Mouse (Mus musculus) spleen, adult 2 months (tissue): ENCODE data around the gene Reg3g. TPM values are rescaled to one million over a fixed set of nuclear protein-coding genes. Genes with fewer than 3 reads are reported as not detected.

Experiments used
- DNase-seq, 2 experiments: peaks; one replicate each; pipeline versions ENCODE4 v3.0.0 to v3.0.0-alpha.2; 2012 to 2021; ENCODE audit warnings: low spot score in 2 of 2, low read depth in 1 of 2
- H3K27ac ChIP-seq: fragments of 200-500 bp; 2 replicates; pipeline ENCODE4 v1.5.1; 2012; ENCODE audit warnings: low read length, inconsistent platforms; ENCODE audit not compliant: insufficient read depth
- H3K27me3 ChIP-seq: fragments of 200-500 bp; 2 replicates; pipeline ENCODE4 v1.6.1; 2012; ENCODE audit warnings: mild to moderate bottlenecking, moderate library complexity, low read length, inconsistent platforms; ENCODE audit not compliant: control insufficient read depth, insufficient read depth
- H3K36me3 ChIP-seq: fragments of 200-500 bp; 2 replicates; pipeline ENCODE4 v1.6.1; 2012; ENCODE audit warnings: mild to moderate bottlenecking, low read length, inconsistent platforms; ENCODE audit not compliant: control insufficient read depth, insufficient read depth
- H3K4me1 ChIP-seq: fragments of 200-500 bp; 2 replicates; pipeline ENCODE4 v1.6.1; 2011; ENCODE audit warnings: inconsistent platforms; ENCODE audit not compliant: control insufficient read depth, insufficient read depth, insufficient read length
- H3K4me3 ChIP-seq: fragments of 200-500 bp; 2 replicates; pipeline ENCODE4 v1.5.1; 2011; ENCODE audit warnings: mild to moderate bottlenecking, inconsistent platforms; ENCODE audit not compliant: insufficient read depth, insufficient read length; ENCODE audit errors: extremely low read depth
- CTCF ChIP-seq: fragments of 200-500 bp; IDR thresholded peaks from 2 replicates; pipeline ENCODE4 v1.5.1; 2011; ENCODE audit warnings: mild to moderate bottlenecking, inconsistent platforms; ENCODE audit not compliant: insufficient read depth, insufficient read length, insufficient replicate concordance; ENCODE audit errors: extremely low read depth
- POLR2A ChIP-seq: fragments of 200-500 bp; IDR thresholded peaks from 2 replicates; pipeline ENCODE4 v1.6.1; 2011; ENCODE audit warnings: low read depth, low read length, inconsistent platforms
- WGBS: fragments of 180-500 bp; shearing (Covaris S2); methylation state at CpG from one replicate; pipeline ENCODE4 v1.1.7; 2018; 5-methylcytosine and 5-hydroxymethylcytosine counted together
- polyA plus RNA-seq: library from polyadenylated mRNA; depleted of rRNA; stranded (reverse); fragments of >200 nt; gene quantifications from 2 replicates; pipeline ENCODE4 v1.2.3, GENCODE M21; 2012; rRNA removed

The Reg3g gene
- 0.11 and 0.49 TPM in 2 replicates for polyA plus RNA-seq

DNA sequence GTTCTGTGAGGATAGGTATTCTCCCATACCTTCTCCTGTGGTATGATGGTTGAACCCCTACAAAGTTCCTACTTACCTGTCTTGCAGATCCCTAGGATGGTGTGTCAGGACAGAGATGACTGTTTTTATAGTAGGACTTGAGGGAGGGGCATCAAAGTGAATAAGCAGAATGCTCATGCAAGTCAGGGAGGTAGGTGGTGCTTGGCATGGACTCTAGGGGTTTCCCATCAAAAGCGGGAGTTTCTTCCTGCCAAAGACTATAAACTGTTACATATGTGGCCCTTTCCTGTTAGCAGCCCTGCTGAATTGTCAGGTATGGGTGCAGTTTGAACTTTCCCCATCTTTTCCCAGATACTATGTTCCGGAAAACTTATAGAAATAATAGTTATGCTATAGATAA is at the start of gene Reg3g:
Gene Reg3g (minus strand): TSS at position 101 of the 400 bp plus-strand sequence.
- WGBS, result 93% methylated on average over 2 of the region's 2 CpGs
- no peak for DNase-seq
- H3K27me3 ChIP-seq, result no peaks in the 10 kb centered on the region
- TF ChIP-seq CTCF (no peak), POLR2A (no peak)
- H3K27ac ChIP-seq, result no peak within 1 kb of the TSS
- no peaks in the 10 kb centered on the region for H3K4me1 ChIP-seq
- H3K36me3 ChIP-seq, result no peaks in the 10 kb centered on the region
- H3K4me3 ChIP-seq, result no peak within 1 kb of the TSS

DNA sequence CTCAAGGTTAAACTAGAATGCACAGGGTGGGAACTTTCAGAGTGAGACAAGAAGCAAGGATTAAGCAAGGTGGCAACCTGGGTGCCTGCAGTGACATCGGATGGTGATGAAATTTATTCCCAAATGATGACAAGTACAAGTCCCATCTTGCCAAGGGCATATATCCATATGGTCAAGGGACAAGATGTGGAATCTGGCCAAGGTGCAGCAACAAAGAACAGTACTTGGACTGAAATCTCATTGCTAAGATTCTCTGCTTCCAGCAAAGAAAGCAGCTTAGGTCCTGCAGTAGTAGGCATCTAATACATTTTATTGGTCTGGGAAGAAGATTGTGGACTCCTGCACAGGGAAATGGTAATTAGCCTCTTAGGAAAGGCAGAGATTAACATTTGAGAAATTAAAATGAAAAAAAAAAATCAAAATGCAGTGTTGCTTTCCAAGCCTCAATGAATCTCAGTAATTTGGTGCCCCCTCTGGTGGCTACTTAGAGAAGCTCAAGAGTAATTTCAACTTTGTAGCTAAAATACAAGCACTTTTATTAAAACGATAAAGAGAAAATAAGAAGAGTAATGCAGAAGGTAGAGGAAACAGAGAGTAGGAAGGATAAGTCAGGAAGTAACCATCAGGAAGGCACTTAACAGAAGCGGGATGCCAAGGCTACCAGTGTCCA is 47.2 kb upstream of the Reg3g start:
- TF ChIP-seq CTCF (no peak), POLR2A (no peak)
- 51% methylated on average over 3 of the region's 3 CpGs for WGBS
- H3K27me3 ChIP-seq, result no peaks in the 10 kb centered on the region
- H3K36me3 ChIP-seq, result no peaks in the 10 kb centered on the region
- H3K4me3 ChIP-seq, result no peak overlapping the region
- H3K27ac ChIP-seq, result no peak overlapping the region
- no peaks in the 10 kb centered on the region for H3K4me1 ChIP-seq
- DNase-seq, result no peak

DNA sequence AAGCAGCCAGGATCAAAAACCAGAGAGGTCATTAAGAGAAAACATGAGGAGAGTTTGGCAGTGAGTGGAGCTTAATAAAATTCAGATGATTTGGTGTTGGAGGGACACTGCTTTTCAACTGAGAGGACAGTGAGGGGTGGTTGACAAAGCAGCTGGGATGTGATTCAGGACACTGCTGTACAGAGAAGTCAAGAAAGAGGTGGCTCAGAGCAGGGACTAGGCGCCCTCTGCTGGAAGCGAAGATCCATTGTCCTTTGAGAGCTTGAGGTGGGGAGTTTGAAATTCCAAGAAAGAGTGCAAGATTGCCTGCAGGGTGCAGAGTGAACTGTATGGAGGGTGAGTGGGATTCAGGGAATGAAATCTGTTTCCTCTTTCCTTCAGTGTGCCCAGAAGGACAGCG is 44.2 kb upstream of the Reg3g start:
- DNase-seq, result no peak

DNA sequence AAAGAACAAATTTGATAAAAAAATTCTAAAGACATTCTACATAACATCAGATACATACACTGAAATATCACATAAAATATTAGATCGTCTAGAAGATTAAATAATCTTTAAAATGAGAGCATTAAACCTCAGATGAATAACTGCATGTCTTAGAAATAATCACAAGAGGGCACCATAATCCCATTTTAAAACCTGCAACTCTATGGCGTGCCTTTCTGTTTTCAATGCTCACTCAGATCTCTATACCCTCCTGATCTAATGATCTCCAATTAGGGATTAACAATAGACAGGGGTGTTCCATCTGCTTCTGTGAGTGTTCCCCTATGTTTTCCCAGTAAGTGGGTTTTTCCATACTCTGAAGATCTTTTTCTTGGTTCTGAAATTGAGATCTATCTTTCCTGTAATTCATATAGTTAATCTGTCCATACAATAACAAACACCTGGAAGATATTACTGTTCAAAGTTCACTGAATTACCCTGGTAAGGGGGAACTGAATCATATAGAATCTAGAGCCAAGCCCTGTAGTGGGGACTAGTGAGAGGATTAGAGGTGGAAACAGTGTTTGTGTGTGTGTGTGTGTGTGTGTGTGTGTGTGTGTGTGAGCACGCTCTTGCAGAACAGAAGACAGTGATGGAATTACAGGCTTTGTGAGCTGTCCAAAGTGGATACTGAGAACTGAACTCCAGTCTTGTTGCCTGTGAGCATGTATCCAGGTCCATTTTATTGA is 41.7 kb upstream of the Reg3g start:
- no peak overlapping the region for H3K27ac ChIP-seq
- 59% methylated on average over 3 of the region's 3 CpGs for whole genome bisulfite sequencing
- no peaks in the 10 kb centered on the region for H3K4me1 ChIP-seq

More for the DNA sequence above, 44.2 kb upstream of the Reg3g start:
- Histone ChIP-seq H3K27ac (no peak overlapping the region), H3K4me1 (no peaks in the 10 kb centered on the region), H3K27me3 (no peaks in the 10 kb centered on the region), H3K4me3 (no peak overlapping the region), H3K36me3 (no peaks in the 10 kb centered on the region)
- TF ChIP-seq POLR2A, result no peak
- no peak for TF ChIP-seq CTCF
- 8% methylated on average over 3 of the region's 3 CpGs for WGBS

DNA sequence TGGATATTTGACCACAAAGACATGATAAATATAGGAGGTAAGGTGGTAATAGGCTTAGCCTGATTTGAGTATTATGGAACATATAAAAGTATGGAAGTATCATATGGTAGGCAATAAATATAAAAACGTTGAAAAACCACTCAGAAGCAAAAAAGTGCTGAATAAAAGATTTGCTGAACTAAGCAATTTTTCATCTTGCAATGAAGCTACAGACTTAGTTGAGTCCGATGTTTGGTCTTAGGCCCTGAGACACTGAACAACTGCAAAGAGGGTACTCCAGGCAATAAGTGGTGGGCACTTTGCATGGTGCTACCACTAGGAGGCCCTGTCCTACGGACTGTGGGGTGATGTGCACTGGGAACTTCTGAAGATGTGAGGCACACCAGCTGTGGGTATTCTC is 37.1 kb upstream of the Reg3g start:
- no peak overlapping the region for H3K4me3 ChIP-seq
- no peak for DNase-seq
- H3K36me3 ChIP-seq, result no peaks in the 10 kb centered on the region
- TF ChIP-seq CTCF (no peak), POLR2A (no peak)
- 61% methylated on average over 3 of the region's 3 CpGs for WGBS
- no peaks in the 10 kb centered on the region for H3K27me3 ChIP-seq
- no peak overlapping the region for H3K27ac ChIP-seq
- H3K4me1 ChIP-seq, result no peaks in the 10 kb centered on the region

More for the DNA sequence above, 41.7 kb upstream of the Reg3g start:
- no peak for TF ChIP-seq POLR2A
- no peak for TF ChIP-seq CTCF
- H3K36me3 ChIP-seq, result no peaks in the 10 kb centered on the region
- H3K27me3 ChIP-seq, result no peaks in the 10 kb centered on the region
- DNase-seq, result no peak
- no peak overlapping the region for H3K4me3 ChIP-seq

DNA sequence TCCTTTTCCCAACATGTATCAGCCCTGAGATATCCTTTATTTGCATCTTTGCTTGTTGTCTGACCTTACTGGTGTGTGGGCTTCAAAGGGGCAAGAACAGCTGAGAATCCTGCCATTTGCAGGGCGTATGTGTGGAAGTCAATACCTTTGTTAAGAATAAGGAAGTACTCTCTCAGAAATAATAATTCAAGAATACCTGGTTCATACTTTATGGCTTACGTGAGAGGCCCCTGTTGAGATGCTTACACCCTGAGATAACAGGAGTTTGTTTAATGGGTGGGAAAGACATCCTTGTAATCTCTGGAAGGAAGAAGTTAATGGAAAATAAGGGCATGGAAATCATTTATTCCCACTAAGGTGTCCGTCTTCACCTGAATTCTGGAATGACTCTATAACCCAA is 26.0 kb upstream of the Reg3g start:
- no peak for DNase-seq
- no peaks in the 10 kb centered on the region for H3K4me1 ChIP-seq
- no peak overlapping the region for H3K4me3 ChIP-seq
- H3K27me3 ChIP-seq, result no peaks in the 10 kb centered on the region
- no peak overlapping the region for H3K27ac ChIP-seq
- 84% methylated on average over 3 of the region's 3 CpGs for WGBS
- H3K36me3 ChIP-seq, result no peaks in the 10 kb centered on the region
- TF ChIP-seq POLR2A (no peak), CTCF (no peak)

DNA sequence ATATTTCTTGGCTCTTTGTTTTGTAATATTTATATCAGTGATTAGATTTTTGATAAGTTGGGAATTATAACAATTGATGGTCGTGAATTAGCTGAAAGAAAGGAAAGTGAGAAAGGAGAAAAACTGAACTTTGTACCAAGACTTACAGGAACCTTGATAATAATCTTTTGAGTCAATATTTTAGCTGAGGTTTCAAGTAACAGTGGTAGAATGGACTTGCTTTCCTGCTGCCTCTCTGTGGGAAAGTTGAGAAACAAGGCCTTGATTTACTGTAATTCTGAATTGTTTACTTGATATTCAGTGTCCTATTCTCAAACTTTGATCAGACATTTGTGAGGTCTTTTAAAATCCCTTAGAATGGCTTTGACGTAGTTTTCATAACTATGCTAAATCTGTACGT is 615 bp upstream of the Reg3g start:
- DNase-seq, result no peak
- no peak for TF ChIP-seq POLR2A
- no peak for TF ChIP-seq CTCF
- Histone ChIP-seq H3K4me3 (no peak overlapping the region), H3K36me3 (no peaks in the 10 kb centered on the region), H3K27me3 (no peaks in the 10 kb centered on the region), H3K27ac (no peak overlapping the region), H3K4me1 (no peaks in the 10 kb centered on the region)
- WGBS, result 73% methylated on average over 3 of the region's 3 CpGs
